Mouse (Mus musculus): ENCODE results near the gene Gfod2. TPM values are rescaled to one million over a fixed set of nuclear protein-coding genes. Genes with fewer than 3 reads are reported as not detected.
A peak's percentile ranks its signal among the peaks of the same experiment; 100 is the strongest.

The Gfod2 gene
- polyA plus RNA-seq, 1 experiment from 2014 or later, result 21.2 TPM

DNA sequence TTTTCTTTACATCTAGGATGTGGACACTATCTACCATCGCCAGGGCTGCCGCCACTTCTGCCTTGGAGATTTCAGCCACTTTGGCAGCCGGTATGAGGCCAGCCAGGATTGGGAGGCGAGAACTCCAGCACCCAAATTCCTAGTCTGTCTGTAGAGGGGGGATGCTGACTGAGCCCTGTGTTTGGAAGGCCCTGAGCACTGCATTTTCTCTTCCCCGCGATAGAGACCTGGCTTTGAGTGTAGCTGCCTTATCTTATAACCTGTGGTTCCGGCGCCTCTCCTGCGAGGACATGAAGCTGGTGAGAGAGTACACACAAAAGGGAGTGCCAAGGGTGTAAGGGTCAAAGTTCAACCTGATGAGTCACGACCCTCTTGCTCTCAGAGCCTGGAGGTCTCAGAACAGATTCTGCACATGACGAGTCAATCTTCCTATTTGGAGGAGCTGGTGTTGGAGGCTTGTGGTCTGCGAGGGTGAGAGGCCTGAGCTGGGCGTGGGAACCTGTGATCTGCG, 70.2 kb downstream of the Gfod2 start:
- 78% methylated on average over 14 of the region's 14 CpGs for WGBS
- H3K36me3 ChIP-seq, result peaks cover 22% of the 10 kb centered on the region
- H3K9me3 ChIP-seq (replicated peaks), result no peaks in the 10 kb centered on the region
- H3K9ac ChIP-seq, result no peak overlapping the region
- H3K27me3 ChIP-seq, result no peaks in the 10 kb centered on the region
- no peak for ATAC-seq (replicated peaks; ENCODE audit: low FRiP score)
- H3K4me3 ChIP-seq (replicated peaks), result no peak overlapping the region
- peaks cover 14% of the 10 kb centered on the region for H3K4me1 ChIP-seq
- H3K4me2 ChIP-seq, result no peak overlapping the region
- H3K27ac ChIP-seq, result no peak overlapping the region

DNA sequence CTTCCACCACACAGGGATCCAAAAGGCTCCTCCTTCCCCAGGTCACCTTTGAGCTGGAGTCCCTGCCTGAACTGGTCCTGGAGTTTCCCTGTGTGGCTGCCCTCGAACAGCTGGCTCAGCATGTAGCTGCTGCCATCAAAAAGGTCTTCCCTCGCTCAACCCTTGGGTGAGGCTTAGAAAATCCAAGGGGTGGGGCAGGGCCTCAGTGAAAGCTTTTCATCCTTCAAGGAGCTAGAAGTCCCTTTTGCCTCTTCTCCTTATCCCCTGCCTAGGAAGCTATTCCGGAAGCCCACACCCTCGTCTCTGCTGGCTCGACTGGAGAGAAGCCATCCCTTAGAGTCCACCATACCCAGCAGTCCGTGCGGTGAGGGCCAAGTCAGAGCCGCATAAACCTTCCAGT, 71.0 kb downstream of the Gfod2 start:
- no peak overlapping the region for H3K9ac ChIP-seq
- peaks cover 14% of the 10 kb centered on the region for H3K4me1 ChIP-seq
- WGBS, result 70% methylated on average over 8 of the region's 8 CpGs
- no peak overlapping the region for H3K27ac ChIP-seq
- ATAC-seq (replicated peaks; ENCODE audit: low FRiP score), result no peak
- no peaks in the 10 kb centered on the region for H3K27me3 ChIP-seq
- H3K36me3 ChIP-seq, result peaks cover 25% of the 10 kb centered on the region
- no peaks in the 10 kb centered on the region for H3K9me3 ChIP-seq (replicated peaks)
- H3K4me2 ChIP-seq, result no peak overlapping the region
- H3K4me3 ChIP-seq (replicated peaks), result no peak overlapping the region

DNA sequence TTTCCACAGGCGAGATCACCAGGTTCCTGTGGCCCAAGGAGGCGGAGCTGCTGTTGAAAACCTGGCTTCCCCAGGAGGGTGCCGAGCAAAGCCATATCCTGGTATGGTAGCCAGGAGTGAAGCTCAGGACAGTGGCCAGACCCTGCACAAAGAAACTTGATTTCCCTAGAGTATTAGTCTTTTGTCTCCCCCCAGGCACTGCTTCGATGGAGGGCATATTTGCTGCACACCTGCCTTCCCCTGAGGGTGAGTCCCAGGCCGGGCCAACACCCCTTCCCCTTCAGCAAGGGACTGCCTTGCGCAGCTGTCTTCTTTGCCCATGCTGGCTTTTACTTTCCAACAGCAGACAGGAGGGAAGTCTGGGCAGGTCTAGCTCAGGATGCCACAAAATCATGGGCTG, 71.9 kb downstream of the Gfod2 start:
- no peak overlapping the region for H3K27ac ChIP-seq
- H3K4me2 ChIP-seq, result peak overlapping the region; percentile 57; the same call in 1 of the 2 replicates

DNA sequence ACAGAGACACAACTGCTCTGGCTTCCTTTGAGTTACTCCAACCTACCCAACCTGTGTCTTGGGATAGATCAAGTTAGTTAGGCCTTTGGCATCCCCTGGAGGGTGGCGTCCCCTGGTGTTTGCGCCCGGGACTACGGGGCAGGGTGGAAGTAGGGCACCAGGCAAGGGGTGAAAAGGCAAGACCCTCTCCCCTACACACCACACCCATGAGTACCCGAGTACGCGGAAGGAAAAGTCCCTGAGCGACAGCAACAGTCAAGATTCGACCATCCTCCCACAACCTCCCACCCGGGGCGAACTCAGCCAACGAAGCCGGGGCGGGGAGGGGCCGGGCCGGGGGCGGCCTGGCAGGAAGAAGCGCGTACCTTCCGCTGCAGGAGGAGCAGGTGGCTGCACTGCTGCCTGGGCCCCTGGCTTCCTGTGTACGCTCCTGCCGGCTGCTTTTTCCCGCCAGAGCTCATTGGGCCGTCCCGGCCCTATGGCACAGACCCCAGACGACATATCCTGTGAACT, 72.6 kb downstream of the Gfod2 start, which contains the start of gene Carmil2:
Carmil2 (plus strand) TSS at position 479 of the 513 bp plus-strand sequence.
- peak within 1 kb of the TSS; percentile 15; the same call in 1 of the 2 replicates for H3K9ac ChIP-seq
- peaks cover 14% of the 10 kb centered on the region for H3K4me1 ChIP-seq
- H3K27me3 ChIP-seq, result no peaks in the 10 kb centered on the region
- peak within 1 kb of the TSS; percentile 22 for H3K4me3 ChIP-seq (replicated peaks)
- peak; percentile 38 for ATAC-seq (replicated peaks; ENCODE audit: low FRiP score)
- no peak within 1 kb of the TSS for H3K27ac ChIP-seq
- no peaks in the 10 kb centered on the region for H3K9me3 ChIP-seq (replicated peaks)
- H3K36me3 ChIP-seq, result peaks cover 41% of the 10 kb centered on the region
- peak within 1 kb of the TSS; percentile 57 for H3K4me2 ChIP-seq
- 7% methylated on average over 26 of the region's 26 CpGs for WGBS

More for the DNA sequence above, 71.9 kb downstream of the Gfod2 start:
- no peak overlapping the region for H3K9ac ChIP-seq
- H3K36me3 ChIP-seq, result peaks cover 34% of the 10 kb centered on the region
- H3K9me3 ChIP-seq (replicated peaks), result no peaks in the 10 kb centered on the region
- H3K4me3 ChIP-seq (replicated peaks), result no peak overlapping the region
- no peaks in the 10 kb centered on the region for H3K27me3 ChIP-seq
- H3K4me1 ChIP-seq, result peaks cover 14% of the 10 kb centered on the region
- ATAC-seq (replicated peaks; ENCODE audit: low FRiP score), result no peak
- WGBS, result 57% methylated on average over 6 of the region's 6 CpGs

DNA sequence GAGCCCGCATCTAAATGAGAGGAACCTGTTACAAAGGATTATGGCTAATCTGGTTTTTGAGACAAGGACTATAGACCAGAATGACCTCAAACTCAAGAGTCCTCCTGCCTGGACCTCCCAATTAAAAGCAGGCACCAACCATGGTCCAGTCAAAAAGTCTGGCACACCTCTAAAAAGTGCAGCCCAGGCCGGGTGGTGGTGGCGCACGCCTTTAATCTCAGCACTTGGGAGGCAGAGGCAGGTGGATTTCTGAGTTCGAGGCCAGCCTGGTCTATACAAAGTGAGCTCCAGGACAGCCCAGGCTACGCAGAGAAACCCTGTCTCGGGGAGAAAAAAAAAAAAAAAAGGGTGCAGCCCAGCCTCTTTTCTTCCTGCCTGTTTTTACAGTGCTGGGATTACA, 73.1 kb downstream of the Gfod2 start:
- Histone ChIP-seq H3K4me2 (peak overlapping the region; percentile 57), H3K27ac (no peak overlapping the region), H3K4me3 (replicated peaks) (peak overlapping the region; percentile 22; the same call in 1 of the 2 replicates), H3K36me3 (peaks cover 46% of the 10 kb centered on the region), H3K9ac (0 out of 2 replicates have a peak overlapping the region, but pooled peaks have one; percentile 15), H3K9me3 (replicated peaks) (no peaks in the 10 kb centered on the region), H3K4me1 (peaks cover 14% of the 10 kb centered on the region), H3K27me3 (no peaks in the 10 kb centered on the region)
- 72% methylated on average over 7 of the region's 7 CpGs for WGBS
- ATAC-seq (replicated peaks; ENCODE audit: low FRiP score), result no peak

DNA sequence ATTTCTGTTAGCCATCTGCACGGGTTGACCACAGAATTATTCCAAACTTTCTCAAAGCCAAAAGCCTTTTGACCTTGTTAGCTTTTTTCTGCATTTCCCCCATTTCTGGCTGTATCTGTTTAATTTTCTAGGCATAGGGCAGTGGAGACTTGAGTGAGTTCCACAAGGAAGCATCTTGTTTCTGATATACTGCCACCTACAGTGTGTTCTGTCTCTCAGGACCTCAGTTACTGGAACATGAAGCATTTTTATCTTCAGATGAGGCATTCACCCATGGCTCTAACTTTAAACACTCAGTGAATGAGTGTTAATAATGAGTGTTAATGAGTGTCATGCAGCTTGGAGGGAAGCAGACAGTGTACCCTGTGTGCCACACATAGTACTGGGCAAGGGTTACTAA, 80.6 kb downstream of the Gfod2 start:
- 89% methylated on average over 1 of the region's 1 CpGs for WGBS
- H3K27me3 ChIP-seq, result no peaks in the 10 kb centered on the region
- H3K9ac ChIP-seq, result no peak overlapping the region
- no peak overlapping the region for H3K4me3 ChIP-seq (replicated peaks)
- H3K9me3 ChIP-seq (replicated peaks), result no peaks in the 10 kb centered on the region
- no peaks in the 10 kb centered on the region for H3K4me1 ChIP-seq
- no peak overlapping the region for H3K27ac ChIP-seq
- H3K4me2 ChIP-seq, result no peak overlapping the region
- ATAC-seq (replicated peaks; ENCODE audit: low FRiP score), result no peak
- H3K36me3 ChIP-seq, result peaks cover 99% of the 10 kb centered on the region

Other genes with a start within 250 kb of the Gfod2 start
- 30.0 and 35.6 TPM in 2 replicates for gene Hsd11b2, start 239.9 kb downstream of the Gfod2 start, polyA plus RNA-seq (2015; fragmentation: Nextera tagmentation; extraction: Ambion mirVana)
- gene Atp6v0d1, start 192.6 kb downstream of the Gfod2 start, polyA plus RNA-seq (2015; fragmentation: Nextera tagmentation; extraction: Ambion mirVana), result 85.8 and 88.3 TPM in 2 replicates
- gene Ripor1, start 153.4 kb downstream of the Gfod2 start, polyA plus RNA-seq (2015; fragmentation: Nextera tagmentation; extraction: Ambion mirVana), result 33.3 and 39.5 TPM in 2 replicates
- gene Ctcf, start 122.1 kb downstream of the Gfod2 start, polyA plus RNA-seq (2015; fragmentation: Nextera tagmentation; extraction: Ambion mirVana), result 134 TPM in 2 replicates
- 0.83 and 1.1 TPM in 2 replicates for gene Agrp, start 121.3 kb downstream of the Gfod2 start, polyA plus RNA-seq (2015; fragmentation: Nextera tagmentation; extraction: Ambion mirVana)
- 0.63 and 0.78 TPM in 2 replicates for gene Carmil2, start 72.4 kb downstream of the Gfod2 start, polyA plus RNA-seq (2015; fragmentation: Nextera tagmentation; extraction: Ambion mirVana)
- gene Acd, start 57.6 kb downstream of the Gfod2 start, polyA plus RNA-seq (2015; fragmentation: Nextera tagmentation; extraction: Ambion mirVana), result 55.3 and 67.2 TPM in 2 replicates
- gene Pard6a, start 57.5 kb downstream of the Gfod2 start, polyA plus RNA-seq (2015; fragmentation: Nextera tagmentation; extraction: Ambion mirVana), result 16.9 and 18.0 TPM in 2 replicates
- gene 4933405L10Rik, start 51.0 kb downstream of the Gfod2 start, polyA plus RNA-seq (2015; fragmentation: Nextera tagmentation; extraction: Ambion mirVana), result 0.26 TPM in 1 of 2 replicates, not detected in the other
- 28.8 and 31.0 TPM in 2 replicates for gene Enkd1, start 50.5 kb downstream of the Gfod2 start, polyA plus RNA-seq (2015; fragmentation: Nextera tagmentation; extraction: Ambion mirVana)
- gene Ranbp10, start 68.7 kb upstream of the Gfod2 start, polyA plus RNA-seq (2015; fragmentation: Nextera tagmentation; extraction: Ambion mirVana), result 12.2 and 13.8 TPM in 2 replicates
- 0.13 and 0.14 TPM in 2 replicates for gene Tsnaxip1, start 69.1 kb upstream of the Gfod2 start, polyA plus RNA-seq (2015; fragmentation: Nextera tagmentation; extraction: Ambion mirVana)
- gene Cenpt, start 94.6 kb upstream of the Gfod2 start, polyA plus RNA-seq (2015; fragmentation: Nextera tagmentation; extraction: Ambion mirVana), result 42.0 and 47.0 TPM in 2 replicates
- 66.9 and 67.5 TPM in 2 replicates for gene Thap11, start 96.5 kb upstream of the Gfod2 start, polyA plus RNA-seq (2015; fragmentation: Nextera tagmentation; extraction: Ambion mirVana)
- 283 and 294 TPM in 2 replicates for gene Nutf2, start 101.9 kb upstream of the Gfod2 start, polyA plus RNA-seq (2015; fragmentation: Nextera tagmentation; extraction: Ambion mirVana)
- gene Edc4, start 122.2 kb upstream of the Gfod2 start, polyA plus RNA-seq (2015; fragmentation: Nextera tagmentation; extraction: Ambion mirVana), result 47.1 and 51.9 TPM in 2 replicates
- gene Nrn1l, start 134.9 kb upstream of the Gfod2 start, polyA plus RNA-seq (2015; fragmentation: Nextera tagmentation; extraction: Ambion mirVana), result 0.78 and 0.92 TPM in 2 replicates
- gene Pskh1, start 141.8 kb upstream of the Gfod2 start, polyA plus RNA-seq (2015; fragmentation: Nextera tagmentation; extraction: Ambion mirVana), result 36.4 and 41.9 TPM in 2 replicates
- gene Ctrl, start 175.2 kb upstream of the Gfod2 start, polyA plus RNA-seq (2015; fragmentation: Nextera tagmentation; extraction: Ambion mirVana), result 1.2 and 1.7 TPM in 2 replicates
- 43.8 and 44.5 TPM in 2 replicates for gene Psmb10, start 179.8 kb upstream of the Gfod2 start, polyA plus RNA-seq (2015; fragmentation: Nextera tagmentation; extraction: Ambion mirVana)
- 1.3 and 2.8 TPM in 2 replicates for gene Lcat, start 184.7 kb upstream of the Gfod2 start, polyA plus RNA-seq (2015; fragmentation: Nextera tagmentation; extraction: Ambion mirVana)
- gene Slc12a4, start 207.4 kb upstream of the Gfod2 start, polyA plus RNA-seq (2015; fragmentation: Nextera tagmentation; extraction: Ambion mirVana), result 30.1 and 33.9 TPM in 2 replicates
- gene Dpep3, start 220.8 kb upstream of the Gfod2 start, polyA plus RNA-seq (2015; fragmentation: Nextera tagmentation; extraction: Ambion mirVana), result not detected in 2 replicates
- gene Dus2, start 232.7 kb upstream of the Gfod2 start, polyA plus RNA-seq (2015; fragmentation: Nextera tagmentation; extraction: Ambion mirVana), result 20.5 and 23.3 TPM in 2 replicates
- 0.18 TPM in 1 of 2 replicates, not detected in the other for gene Dpep2nb, start 247.3 kb upstream of the Gfod2 start, polyA plus RNA-seq (2015; fragmentation: Nextera tagmentation; extraction: Ambion mirVana)